Comparison of ENCODE assay signal across 22 mouse cellular contexts in the genomic region with DNA sequence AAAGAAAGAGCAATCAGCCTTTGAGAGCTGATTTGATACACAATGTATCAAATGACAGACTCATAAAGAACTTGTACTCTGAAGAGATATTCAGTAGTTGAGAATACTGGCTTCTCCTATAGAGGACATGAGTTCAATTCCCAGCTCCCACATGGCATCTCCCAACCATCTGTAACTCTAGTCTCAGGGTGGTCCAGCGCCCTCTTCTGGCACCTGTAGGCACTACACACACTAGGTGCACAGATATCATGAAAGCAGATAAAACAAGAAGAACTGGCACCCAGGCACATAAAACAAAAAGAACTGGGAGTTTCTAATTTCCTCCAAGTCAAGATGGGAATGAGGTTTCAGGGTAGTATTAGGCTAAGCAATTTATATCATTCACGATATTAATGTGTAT. TPM values are rescaled to one million over a fixed set of nuclear protein-coding genes. Genes with fewer than 3 reads are reported as not detected.
DNase-seq lines count a peak whose midpoint lies in the region; ATAC-seq and TF ChIP-seq lines count a peak whose summit lies in the region.
"Had no signal": no experiment of that assay in that cellular context is flagged by ENCODE, and none has a peak within 500 bp of the region (broad histone marks: within the 10 kb centered on the region; RNA-seq: fewer than 3 reads in every experiment).

No protein-coding gene starts in this region.

- TF ChIP-seq CTCF in cerebellum, adult 2 months (IDR thresholded peaks at IDR 0.05; ENCODE audit: borderline replicate concordance, insufficient read depth, low read depth, low read length) = peak; percentile 12; the same call in 1 of the 2 replicates
- TF ChIP-seq CTCF in liver, embryonic 14.5 days (IDR thresholded peaks at IDR 0.05; ENCODE audit: low read depth) = peak; percentile 24; the same call in 1 of the 2 replicates
- TF ChIP-seq CTCF in E14TG2a.4 (conservative IDR thresholded peaks at IDR 0.05; ENCODE audit: low read length) = peak; percentile 64

- H3K36me3 ChIP-seq in liver, embryonic 14.5 days (replicated peaks; ENCODE audit: control insufficient read depth, insufficient read depth, low read depth) = no peaks in the 10 kb centered on the region
- H3K36me3 ChIP-seq in E14TG2a.4 (ENCODE audit: insufficient read depth, low read length) = no peaks in the 10 kb centered on the region
- no peaks in the 10 kb centered on the region for H3K36me3 ChIP-seq in neural tube, embryonic 15.5 days
- H3K36me3 ChIP-seq: forebrain, embryonic 12.5 days; limb, embryonic 13.5 days; midbrain, embryonic 10.5 days; neural tube, embryonic 13.5 days had no signal

- no peaks in the 10 kb centered on the region for H3K4me1 ChIP-seq in cerebellum, adult 2 months (ENCODE audit: control insufficient read depth, insufficient read depth, low read length)
- H3K4me1 ChIP-seq in liver, embryonic 14.5 days (replicated peaks; ENCODE audit: control insufficient read depth in 2 of 2, insufficient read depth in 2 of 2, low read length in 1 of 2) = no peaks in the 10 kb centered on the region; a peak in 1 of 4 replicates
- peaks cover 6% of the 10 kb centered on the region; the same call in 1 of the 2 replicates for H3K4me1 ChIP-seq in E14TG2a.4 (replicated peaks; ENCODE audit: low read depth, low read length)
- no peaks in the 10 kb centered on the region for H3K4me1 ChIP-seq in neural tube, embryonic 15.5 days
- H3K4me1 ChIP-seq: forebrain, embryonic 12.5 days; limb, embryonic 13.5 days; neural tube, embryonic 13.5 days had no signal

- no peak overlapping the region for H3K4me2 ChIP-seq in liver, embryonic 14.5 days (ENCODE audit: low read depth)
- no peak overlapping the region for H3K4me2 ChIP-seq in neural tube, embryonic 15.5 days
- H3K4me2 ChIP-seq: forebrain, embryonic 12.5 days; limb, embryonic 13.5 days; neural tube, embryonic 13.5 days had no signal

- no peak for DNase-seq in cerebellum, adult 2 months
- DNase-seq in cerebellum, adult 8-10 months = no peak
- no peak for DNase-seq in liver, embryonic 14.5 days (ENCODE audit: low read depth in 3 of 3, low spot score in 3 of 3)
- DNase-seq in liver (no peak), R1 (ENCODE audit: low read depth, low spot score) (peak; percentile 62)
- no peak for DNase-seq in spleen, adult 18-20 months
- DNase-seq: adrenal gland, postnatal 36 days; cerebellum, adult 9-10 months; heart, adult 11 months; heart, postnatal 4 days; kidney, adult 8-10 months; kidney, postnatal 36 days; layer of hippocampus, adult 9-11 months; lung, postnatal 4 days had no signal

- H3K4me3 ChIP-seq in cerebellum, adult 2 months (replicated peaks; ENCODE audit: insufficient read depth, low read depth, low read length) = no peak overlapping the region
- no peak overlapping the region for H3K4me3 ChIP-seq in liver, embryonic 14.5 days (ENCODE audit: insufficient read depth in 1 of 2, low read depth in 2 of 2, low read length in 2 of 2)
- no peak overlapping the region for H3K4me3 ChIP-seq in E14TG2a.4 (replicated peaks; ENCODE audit: low read length)
- H3K4me3 ChIP-seq in neural tube, embryonic 15.5 days (replicated peaks) = no peak overlapping the region
- H3K4me3 ChIP-seq: forebrain, embryonic 12.5 days; limb, embryonic 13.5 days; midbrain, embryonic 10.5 days; neural tube, embryonic 13.5 days had no signal

- no peak overlapping the region for H3K27ac ChIP-seq in cerebellum, adult 2 months (ENCODE audit: insufficient read depth, low read length)
- H3K27ac ChIP-seq in liver, embryonic 14.5 days = no peak overlapping the region
- H3K27ac ChIP-seq in neural tube, embryonic 15.5 days (replicated peaks) = no peak overlapping the region
- H3K27ac ChIP-seq: forebrain, embryonic 12.5 days; limb, embryonic 13.5 days; midbrain, embryonic 10.5 days; neural tube, embryonic 13.5 days had no signal

- H3K9ac ChIP-seq in liver, embryonic 14.5 days (replicated peaks) = no peak overlapping the region
- H3K9ac ChIP-seq in neural tube, embryonic 15.5 days (replicated peaks) = no peak overlapping the region
- H3K9ac ChIP-seq: forebrain, embryonic 12.5 days; limb, embryonic 13.5 days; neural tube, embryonic 13.5 days had no signal

- H3K9me3 ChIP-seq in liver, embryonic 14.5 days (ENCODE audit: control insufficient read depth, low read length) = no peaks in the 10 kb centered on the region
- no peaks in the 10 kb centered on the region for H3K9me3 ChIP-seq in E14TG2a.4 (ENCODE audit: low read length)
- no peaks in the 10 kb centered on the region for H3K9me3 ChIP-seq in neural tube, embryonic 15.5 days (replicated peaks)
- H3K9me3 ChIP-seq: limb, embryonic 13.5 days; neural tube, embryonic 13.5 days had no signal

- TF ChIP-seq EP300 in liver, embryonic 14.5 days (IDR thresholded peaks at IDR 0.05; ENCODE audit: low read depth) = no peak

- TF ChIP-seq POLR2A in cerebellum, adult 2 months (IDR thresholded peaks at IDR 0.05; ENCODE audit: borderline replicate concordance, insufficient read depth, low read length) = no peak

- 75% methylated on average over 2 of the region's 2 CpGs for WGBS in cerebellum, adult 2 months
- WGBS in liver, embryonic 14.5 days (ENCODE audit: insufficient replicate concordance) = 61% methylated on average over 2 of the region's 2 CpGs
- 70% methylated on average over 2 of the region's 2 CpGs for WGBS in neural tube, embryonic 15.5 days

- H3K27me3 ChIP-seq in cerebellum, adult 2 months (ENCODE audit: control insufficient read depth, insufficient read depth, low read length) = no peaks in the 10 kb centered on the region
- no peaks in the 10 kb centered on the region for H3K27me3 ChIP-seq in liver, embryonic 14.5 days (ENCODE audit: control insufficient read depth, insufficient read depth, low read length)
- no peaks in the 10 kb centered on the region for H3K27me3 ChIP-seq in E14TG2a.4 (ENCODE audit: insufficient read depth, low read length)
- H3K27me3 ChIP-seq in neural tube, embryonic 15.5 days (replicated peaks) = no peaks in the 10 kb centered on the region
- H3K27me3 ChIP-seq: CH12.LX; forebrain, embryonic 12.5 days; limb, embryonic 13.5 days; neural tube, embryonic 13.5 days had no signal

- no peak for ATAC-seq in liver, embryonic 14.5 days (ENCODE audit: insufficient read depth)
- no peak for ATAC-seq in neural tube, embryonic 15.5 days (ENCODE audit: low FRiP score)
- ATAC-seq: hindbrain, embryonic 16.5 days had no signal

RNA-seq across cellular contexts. Expression of gene Peg10, which starts 52.3 kb away (rescaled TPM):
- polyA plus RNA-seq in cerebellum, adult 2 months (2012; rRNA removed) = 18.7 and 18.9 TPM in 2 replicates
- 12.9 and 13.0 TPM in 2 replicates for polyA plus RNA-seq in liver, embryonic 14.5 days (2012; rRNA removed)
- 3.0 and 3.1 TPM in 2 replicates for polyA plus RNA-seq in liver, embryonic 14.5 days (2014; fragmentation: Nextera tagmentation; extraction: Ambion mirVana)
- 3.9 and 4.7 TPM in 2 replicates for polyA plus RNA-seq in neural tube, embryonic 15.5 days (2015; fragmentation: Nextera tagmentation; extraction: Ambion mirVana)

RNA-seq across cellular contexts. Expression of gene Sgce, which starts 52.4 kb away (rescaled TPM):
- 39.5 and 40.5 TPM in 2 replicates for polyA plus RNA-seq in cerebellum, adult 2 months (2012; rRNA removed)
- polyA plus RNA-seq in liver, embryonic 14.5 days (2012; rRNA removed) = 8.2 and 8.9 TPM in 2 replicates
- polyA plus RNA-seq in liver, embryonic 14.5 days (2014; fragmentation: Nextera tagmentation; extraction: Ambion mirVana) = 13.9 and 14.2 TPM in 2 replicates
- 56.1 and 60.4 TPM in 2 replicates for polyA plus RNA-seq in neural tube, embryonic 15.5 days (2015; fragmentation: Nextera tagmentation; extraction: Ambion mirVana)

Comparison
In these comparisons a context has a peak if more than half of its experiments do, and no peak if none do; other contexts are left out.
1. CTCF ChIP-seq: peak in every context shown above with its lines; median percentile 64 in E14TG2a.4; 24 in liver, embryonic 14.5 days; 12 in cerebellum, adult 2 months.